In genomic region chr4:136283783-136284182, GRCm38 (mm10) we compare ENCODE assay signal across 8 mouse cellular contexts. TPM values are rescaled to one million over a fixed set of nuclear protein-coding genes. Genes with fewer than 3 reads are reported as not detected.
A peak's percentile ranks its signal among the peaks of the same experiment; 100 is the strongest.
DNase-seq lines count a peak whose midpoint lies in the region; ATAC-seq and TF ChIP-seq lines count a peak whose summit lies in the region.

No protein-coding gene starts in this region.

- H3K4me3 ChIP-seq in lung, embryonic 15.5 days, result no peak overlapping the region
- no peak overlapping the region for H3K4me3 ChIP-seq in lung, adult 2 months (replicated peaks; ENCODE audit: extremely low read depth, low read depth, low read length)
- peak overlapping the region; percentile 61 for H3K4me3 ChIP-seq in hindbrain, embryonic 15.5 days

- no peak for TF ChIP-seq POLR2A in lung, adult 2 months (IDR thresholded peaks at IDR 0.05; ENCODE audit: borderline replicate concordance, extremely low read depth, low read depth, low read length)

- 30% methylated on average over 2 of the region's 2 CpGs for WGBS in lung, embryonic 15.5 days
- 44% methylated on average over 2 of the region's 2 CpGs for WGBS in lung, adult 2 months
- 20% methylated on average over 2 of the region's 2 CpGs for WGBS in hindbrain, embryonic 15.5 days

- no peak for TF ChIP-seq CTCF in lung, adult 2 months (IDR thresholded peaks at IDR 0.05; ENCODE audit: insufficient read depth, low read length)

- peaks cover 17% of the 10 kb centered on the region for H3K36me3 ChIP-seq in lung, embryonic 15.5 days
- H3K36me3 ChIP-seq in hindbrain, embryonic 15.5 days, result peaks cover 14% of the 10 kb centered on the region

- no peaks in the 10 kb centered on the region for H3K27me3 ChIP-seq in lung, embryonic 15.5 days
- H3K27me3 ChIP-seq in hindbrain, embryonic 15.5 days, result peaks cover 5% of the 10 kb centered on the region

- ATAC-seq in lung, embryonic 15.5 days (ENCODE audit: borderline replicate concordance, extremely low read depth, low FRiP score, low TSS enrichment), result no peak
- ATAC-seq in hindbrain, embryonic 15.5 days (ENCODE audit: low FRiP score, low read depth), result 0 out of 2 replicates have a peak, but pooled peaks have one; percentile 35

- DNase-seq in cerebellum, adult 11-12 months, result peak; percentile 29
- no peak for DNase-seq in cerebellum, adult 11 months
- no peak for DNase-seq in lung, adult 2 months
- peak; percentile 21 for DNase-seq in retina, postnatal 1 day
- no peak for DNase-seq in spleen, adult 18-20 months
- no peak for DNase-seq in adrenal gland, postnatal 25 days

- peak overlapping the region; percentile 74 for H3K4me2 ChIP-seq in lung, embryonic 15.5 days
- peak overlapping the region; percentile 90 for H3K4me2 ChIP-seq in hindbrain, embryonic 15.5 days

- no peak overlapping the region for H3K9ac ChIP-seq in lung, embryonic 15.5 days
- no peak overlapping the region for H3K9ac ChIP-seq in hindbrain, embryonic 15.5 days

- H3K9me3 ChIP-seq in lung, embryonic 15.5 days, result no peaks in the 10 kb centered on the region
- H3K9me3 ChIP-seq in hindbrain, embryonic 15.5 days, result no peaks in the 10 kb centered on the region

- peaks cover 44% of the 10 kb centered on the region for H3K4me1 ChIP-seq in lung, embryonic 15.5 days
- H3K4me1 ChIP-seq in lung, adult 2 months (ENCODE audit: control insufficient read depth, insufficient read depth, low read length), result peaks cover 18% of the 10 kb centered on the region
- H3K4me1 ChIP-seq in hindbrain, embryonic 15.5 days (replicated peaks), result peaks cover 41% of the 10 kb centered on the region

- peak overlapping the region; percentile 95 for H3K27ac ChIP-seq in lung, embryonic 15.5 days
- peak overlapping the region; percentile 84 for H3K27ac ChIP-seq in hindbrain, embryonic 15.5 days (replicated peaks)

RNA-seq across cellular contexts. Expression of gene Zfp46, which starts 0.7 kb away (rescaled TPM):
- polyA plus RNA-seq in lung, embryonic 15.5 days (2015; fragmentation: Nextera tagmentation; extraction: Ambion mirVana), result 23.9 and 25.6 TPM in 2 replicates
- 20.4 and 33.4 TPM in 2 replicates for polyA plus RNA-seq in lung, adult 2 months (2012; rRNA removed)
- 38.8 and 41.3 TPM in 2 replicates for polyA plus RNA-seq in hindbrain, embryonic 15.5 days (2015; fragmentation: Nextera tagmentation; extraction: Ambion mirVana)
- 20.0 and 22.0 TPM in 2 replicates for total RNA-seq in adrenal gland, postnatal 25 days (2021)

RNA-seq across cellular contexts. Expression of gene Hnrnpr, which starts 27.0 kb away (rescaled TPM):
- 185 and 187 TPM in 2 replicates for polyA plus RNA-seq in lung, embryonic 15.5 days (2015; fragmentation: Nextera tagmentation; extraction: Ambion mirVana)
- polyA plus RNA-seq in lung, adult 2 months (2012; rRNA removed), result 10.0 and 18.3 TPM in 2 replicates
- 177 and 190 TPM in 2 replicates for polyA plus RNA-seq in hindbrain, embryonic 15.5 days (2015; fragmentation: Nextera tagmentation; extraction: Ambion mirVana)
- 73.9 and 97.0 TPM in 2 replicates for total RNA-seq in adrenal gland, postnatal 25 days (2021)

RNA-seq across cellular contexts. Expression of gene Tcea3, which starts 36.3 kb away (rescaled TPM):
- 16.9 and 17.2 TPM in 2 replicates for polyA plus RNA-seq in lung, embryonic 15.5 days (2015; fragmentation: Nextera tagmentation; extraction: Ambion mirVana)
- polyA plus RNA-seq in lung, adult 2 months (2012; rRNA removed), result 7.0 and 13.3 TPM in 2 replicates
- polyA plus RNA-seq in hindbrain, embryonic 15.5 days (2015; fragmentation: Nextera tagmentation; extraction: Ambion mirVana), result 2.4 TPM in 2 replicates
- total RNA-seq in adrenal gland, postnatal 25 days (2021), result 2.3 TPM in 2 replicates

Comparison
In these comparisons a context has a peak if more than half of its experiments do, and no peak if none do; other contexts are left out.
1. DNase-seq: peak in cerebellum, adult 11-12 months (single experiment) and retina, postnatal 1 day (single experiment); none in cerebellum, adult 11 months (single experiment), lung, adult 2 months (single experiment), spleen, adult 18-20 months (0 of 2) and adrenal gland, postnatal 25 days (single experiment).